In genomic region chr9:65827344-65828015, GRCm38 (mm10) we compare ENCODE assay signal across 8 mouse cellular contexts. TPM values are rescaled to one million over a fixed set of nuclear protein-coding genes. Genes with fewer than 3 reads are reported as not detected.
A peak's percentile ranks its signal among the peaks of the same experiment; 100 is the strongest.
DNase-seq lines count a peak whose midpoint lies in the region; ATAC-seq and TF ChIP-seq lines count a peak whose summit lies in the region.

Gene Zfp609, minus strand, starts transcription at chr9:65827564.

- no peak; the same call in 1 of the 2 replicates for TF ChIP-seq POLR2A in testis, adult 2 months (IDR thresholded peaks at IDR 0.05; ENCODE audit: control insufficient read depth, low read depth, low read length)

- intact Hi-C loops in heart, postnatal 36 days (cut with DNase I): loop anchor here (5.0 to 10.0 kb wide), 3 partner anchors 35 to 767 kb away; partner anchors contain the start of gene Usp3

- H3K27me3 ChIP-seq in G1E (ENCODE audit: insufficient read depth, low read length): no peaks in the 10 kb centered on the region
- no peaks in the 10 kb centered on the region for H3K27me3 ChIP-seq in forebrain, embryonic 16.5 days (replicated peaks; ENCODE audit: control insufficient read depth, insufficient read depth, low read length)
- no peaks in the 10 kb centered on the region for H3K27me3 ChIP-seq in neural tube, embryonic 14.5 days (ENCODE audit: control insufficient read depth, insufficient read depth, low read length)
- no peaks in the 10 kb centered on the region for H3K27me3 ChIP-seq in testis, adult 2 months (ENCODE audit: control insufficient read depth, insufficient read depth, low read length)

- no peaks in the 10 kb centered on the region for H3K9me3 ChIP-seq in G1E (replicated peaks)
- no peaks in the 10 kb centered on the region for H3K9me3 ChIP-seq in forebrain, embryonic 16.5 days (ENCODE audit: control insufficient read depth, low read length)
- no peaks in the 10 kb centered on the region for H3K9me3 ChIP-seq in neural tube, embryonic 14.5 days (ENCODE audit: control insufficient read depth, low read length)

- H3K36me3 ChIP-seq in G1E (replicated peaks): peaks cover 27% of the 10 kb centered on the region
- no peaks in the 10 kb centered on the region for H3K36me3 ChIP-seq in forebrain, embryonic 16.5 days (ENCODE audit: control insufficient read depth, insufficient read depth)
- no peaks in the 10 kb centered on the region for H3K36me3 ChIP-seq in neural tube, embryonic 14.5 days (ENCODE audit: control insufficient read depth, insufficient read depth, low read length)
- no peaks in the 10 kb centered on the region for H3K36me3 ChIP-seq in testis, adult 2 months (ENCODE audit: control insufficient read depth, insufficient read depth, low read length)

- WGBS in forebrain, embryonic 16.5 days: under 1% methylated on average over 37 of the region's 76 CpGs
- 1% methylated on average over 34 of the region's 76 CpGs for WGBS in neural tube, embryonic 14.5 days

- H3K4me3 ChIP-seq in G1E (ENCODE audit: low read depth, low read length): peak within 1 kb of the TSS; percentile 87
- H3K4me3 ChIP-seq in forebrain, embryonic 16.5 days (replicated peaks; ENCODE audit: low read length): peak within 1 kb of the TSS; percentile 95
- H3K4me3 ChIP-seq in neural tube, embryonic 14.5 days (ENCODE audit: low read depth, low read length): peak within 1 kb of the TSS; percentile 80
- peak within 1 kb of the TSS; percentile 95 for H3K4me3 ChIP-seq in testis, adult 2 months (ENCODE audit: control insufficient read depth, low read depth, low read length)

- peak; percentile 75 for DNase-seq in G1E (ENCODE audit: low spot score)
- DNase-seq in cerebellum, adult 11-12 months: peak; percentile 91
- DNase-seq in heart, postnatal 36 days: peak; percentile 98 to 99
- DNase-seq in layer of hippocampus, adult 18-20 months (ENCODE audit: low spot score in 2 of 2): peak; percentile 90 to 96
- peak; percentile 93 to 95 for DNase-seq in lung, adult 18-20 months

- peaks cover 54% of the 10 kb centered on the region for H3K4me1 ChIP-seq in G1E (ENCODE audit: insufficient read depth, low read depth, low read length)
- peaks cover 46% of the 10 kb centered on the region for H3K4me1 ChIP-seq in forebrain, embryonic 16.5 days (replicated peaks; ENCODE audit: control insufficient read depth, insufficient read depth, low read length)
- peaks cover 35% of the 10 kb centered on the region for H3K4me1 ChIP-seq in neural tube, embryonic 14.5 days (ENCODE audit: control insufficient read depth, insufficient read depth, low read length)
- peaks cover 12% of the 10 kb centered on the region for H3K4me1 ChIP-seq in testis, adult 2 months (ENCODE audit: control insufficient read depth, insufficient read depth, low read length)

- H3K4me2 ChIP-seq in forebrain, embryonic 16.5 days (ENCODE audit: low read length): peak within 1 kb of the TSS; percentile 88
- peak within 1 kb of the TSS; percentile 86 for H3K4me2 ChIP-seq in neural tube, embryonic 14.5 days (ENCODE audit: low read depth, low read length)

- TF ChIP-seq CTCF in G1E (IDR thresholded peaks at IDR 0.05; ENCODE audit: low read depth, low read length): no peak
- no peak for TF ChIP-seq CTCF in testis, adult 2 months (IDR thresholded peaks at IDR 0.05; ENCODE audit: control insufficient read depth, insufficient read depth, insufficient replicate concordance, low read depth, low read length)

- H3K9ac ChIP-seq in forebrain, embryonic 16.5 days (replicated peaks; ENCODE audit: low read depth, low read length): peak within 1 kb of the TSS; percentile 97
- peak within 1 kb of the TSS; percentile 93 for H3K9ac ChIP-seq in neural tube, embryonic 14.5 days (replicated peaks; ENCODE audit: low read depth, low read length)

- peak within 1 kb of the TSS; percentile 98 for H3K27ac ChIP-seq in forebrain, embryonic 16.5 days (ENCODE audit: low read length)
- peak within 1 kb of the TSS; percentile 99 for H3K27ac ChIP-seq in neural tube, embryonic 14.5 days (ENCODE audit: low read depth, low read length)
- H3K27ac ChIP-seq in testis, adult 2 months (ENCODE audit: control insufficient read depth, insufficient read depth, low read depth, low read length): peak within 1 kb of the TSS; percentile 92

- ATAC-seq in G1E (ENCODE audit: extremely low read depth, insufficient number of reproducible peaks, low FRiP score, poor library complexity, severe bottlenecking): peak; percentile 35; the same call in 1 of the 2 replicates
- ATAC-seq in forebrain, embryonic 16.5 days: peak; percentile 88
- peak; percentile 88 for ATAC-seq in neural tube, embryonic 14.5 days (ENCODE audit: low read depth)

RNA-seq across cellular contexts. Expression of gene Zfp609, which starts in this region (rescaled TPM):
- total RNA-seq in G1E (2014; fragmentation: Nextera tagmentation): 60.3 and 69.2 TPM in 2 replicates
- 2.6 and 4.0 TPM in 2 replicates for total RNA-seq in G1E (2017)
- polyA plus RNA-seq in G1E (2012): 62.3 and 83.9 TPM in 2 replicates
- polyA plus RNA-seq in forebrain, embryonic 16.5 days (2015; fragmentation: Nextera tagmentation; extraction: Ambion mirVana): 7.7 and 8.0 TPM in 2 replicates
- 10 to 100 TPM; 22.6 to 25.3 TPM for total RNA-seq in heart, postnatal 36 days (2021)
- total RNA-seq in layer of hippocampus, adult 18-20 months (2021): 10 to 100 TPM; 56.2 to 58.6 TPM
- polyA plus RNA-seq in neural tube, embryonic 14.5 days (2014; fragmentation: Nextera tagmentation; extraction: Ambion mirVana): 8.9 and 10.1 TPM in 2 replicates
- 9.8 and 10.4 TPM in 2 replicates for polyA plus RNA-seq in testis, adult 2 months (2012; rRNA removed)

Comparison
In these comparisons a context has a peak if more than half of its experiments do, and no peak if none do; other contexts are left out.
1. Peak in every context shown above with its lines: DNase-seq, ATAC-seq, H3K4me3 ChIP-seq and H3K27ac ChIP-seq.
2. ATAC-seq: peak in every context shown above with its lines; median percentile 88 in forebrain, embryonic 16.5 days; 88 in neural tube, embryonic 14.5 days; 35 in G1E.